Mouse (Mus musculus): ENCODE results near the gene Commd9. TPM values are rescaled to one million over a fixed set of nuclear protein-coding genes. Genes with fewer than 3 reads are reported as not detected.

Commd9 gene
- polyA plus RNA-seq, 1 experiment from 2014 or later = 64.6 TPM

- H3K27ac ChIP-seq = no peak overlapping the region
- no peaks in the 10 kb centered on the region for H3K9me3 ChIP-seq
- H3K4me3 ChIP-seq = no peak overlapping the region
- 47% methylated on average over 2 of the region's 2 CpGs for WGBS
- no peaks in the 10 kb centered on the region for H3K36me3 ChIP-seq
- no peak overlapping the region for H3K4me2 ChIP-seq
- ATAC-seq (ENCODE audit: borderline replicate concordance, extremely low read depth, low FRiP score, low TSS enrichment) = no peak
- no peaks in the 10 kb centered on the region for H3K27me3 ChIP-seq
- H3K4me1 ChIP-seq = 0 out of 2 replicates have a peak, but pooled peaks cover 7% of the 10 kb centered on the region
- H3K9ac ChIP-seq = no peak overlapping the region
Measured at GRCm38 (mm10) chr2:101920136-101920554, 34.1 kb downstream of the Commd9 start.

GRCm38 (mm10) chr2:101922302-101922701 lies 36.3 kb downstream of the Commd9 start:
- H3K27ac ChIP-seq = no peak overlapping the region
- H3K4me3 ChIP-seq = no peak overlapping the region
- H3K36me3 ChIP-seq = no peaks in the 10 kb centered on the region
- no peaks in the 10 kb centered on the region for H3K27me3 ChIP-seq
- no peak for ATAC-seq (ENCODE audit: borderline replicate concordance, extremely low read depth, low FRiP score, low TSS enrichment)
- 88% methylated on average over 4 of the region's 4 CpGs for WGBS
- 0 out of 2 replicates have a peak, but pooled peaks cover 7% of the 10 kb centered on the region for H3K4me1 ChIP-seq
- no peak overlapping the region for H3K9ac ChIP-seq
- no peak overlapping the region for H3K4me2 ChIP-seq
- no peaks in the 10 kb centered on the region for H3K9me3 ChIP-seq

DNA sequence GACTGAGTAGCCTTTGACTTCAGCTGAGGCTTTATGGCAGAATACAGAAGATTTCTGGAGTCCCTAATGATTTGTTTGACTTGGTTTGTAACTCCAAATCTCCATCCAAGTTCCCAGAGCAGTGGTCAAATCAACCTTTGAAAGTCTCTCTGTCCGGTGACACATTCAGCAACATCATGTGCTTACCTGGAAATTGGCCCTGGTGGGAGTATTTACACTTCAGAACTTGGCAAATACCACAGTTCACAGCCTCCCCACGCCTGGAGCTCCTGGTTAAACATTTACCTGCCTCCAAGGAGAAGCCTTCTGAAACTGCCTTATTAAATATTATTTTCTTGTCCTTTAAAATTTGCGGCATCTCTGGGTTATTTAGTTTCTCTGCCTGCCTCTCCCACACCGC lies 37.1 kb downstream of the Commd9 start:
- no peak for ATAC-seq (ENCODE audit: borderline replicate concordance, extremely low read depth, low FRiP score, low TSS enrichment)
- Histone ChIP-seq H3K27me3 (no peaks in the 10 kb centered on the region), H3K9ac (no peak overlapping the region), H3K36me3 (no peaks in the 10 kb centered on the region), H3K27ac (peak overlapping the region; percentile 0; the same call in 1 of the 2 replicates), H3K4me3 (no peak overlapping the region), H3K9me3 (no peaks in the 10 kb centered on the region), H3K4me1 (0 out of 2 replicates have a peak, but pooled peaks cover 7% of the 10 kb centered on the region), H3K4me2 (peak overlapping the region; percentile 3; the same call in 1 of the 2 replicates)
- WGBS = 59% methylated on average over 4 of the region's 4 CpGs

- Histone ChIP-seq H3K27ac (no peak overlapping the region), H3K4me3 (no peak overlapping the region), H3K9me3 (no peaks in the 10 kb centered on the region), H3K9ac (no peak overlapping the region), H3K27me3 (no peaks in the 10 kb centered on the region), H3K4me2 (no peak overlapping the region), H3K4me1 (0 out of 2 replicates have a peak, but pooled peaks cover 7% of the 10 kb centered on the region), H3K36me3 (no peaks in the 10 kb centered on the region)
- ATAC-seq (ENCODE audit: borderline replicate concordance, extremely low read depth, low FRiP score, low TSS enrichment) = no peak
- WGBS = 83% methylated on average over 3 of the region's 3 CpGs
Measured at GRCm38 (mm10) chr2:101925183-101925582, 39.1 kb downstream of the Commd9 start.

DNA sequence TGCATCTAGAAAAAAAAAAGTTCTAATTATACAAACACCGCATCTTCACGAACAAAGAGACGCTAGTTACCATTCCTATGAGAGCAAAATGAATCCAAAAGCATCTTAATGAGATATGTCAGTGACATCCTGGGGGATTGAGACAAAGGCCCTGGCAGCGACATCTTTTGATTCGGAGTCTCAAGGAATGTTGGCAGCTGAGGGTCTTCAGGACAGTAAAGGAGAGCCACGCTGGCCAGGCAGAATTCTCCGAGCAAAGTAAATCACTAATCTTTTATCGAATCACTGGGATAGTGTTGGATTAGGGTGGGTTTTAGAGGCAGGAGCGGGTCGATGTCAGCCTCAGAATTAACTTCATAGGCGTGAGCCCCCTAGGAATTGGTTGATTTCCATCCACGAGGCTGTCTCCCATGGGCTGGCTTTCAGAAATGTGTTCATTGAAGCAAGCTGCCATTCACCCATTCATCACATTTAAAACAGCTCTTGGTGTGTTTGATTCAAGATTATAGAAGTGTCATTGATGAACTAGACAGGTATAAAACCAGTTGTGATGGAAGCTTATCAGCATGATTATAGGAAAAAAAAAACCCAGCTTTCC lies 39.6 kb downstream of the Commd9 start:
- H3K27me3 ChIP-seq = no peaks in the 10 kb centered on the region
- WGBS = 82% methylated on average over 12 of the region's 12 CpGs

DNA sequence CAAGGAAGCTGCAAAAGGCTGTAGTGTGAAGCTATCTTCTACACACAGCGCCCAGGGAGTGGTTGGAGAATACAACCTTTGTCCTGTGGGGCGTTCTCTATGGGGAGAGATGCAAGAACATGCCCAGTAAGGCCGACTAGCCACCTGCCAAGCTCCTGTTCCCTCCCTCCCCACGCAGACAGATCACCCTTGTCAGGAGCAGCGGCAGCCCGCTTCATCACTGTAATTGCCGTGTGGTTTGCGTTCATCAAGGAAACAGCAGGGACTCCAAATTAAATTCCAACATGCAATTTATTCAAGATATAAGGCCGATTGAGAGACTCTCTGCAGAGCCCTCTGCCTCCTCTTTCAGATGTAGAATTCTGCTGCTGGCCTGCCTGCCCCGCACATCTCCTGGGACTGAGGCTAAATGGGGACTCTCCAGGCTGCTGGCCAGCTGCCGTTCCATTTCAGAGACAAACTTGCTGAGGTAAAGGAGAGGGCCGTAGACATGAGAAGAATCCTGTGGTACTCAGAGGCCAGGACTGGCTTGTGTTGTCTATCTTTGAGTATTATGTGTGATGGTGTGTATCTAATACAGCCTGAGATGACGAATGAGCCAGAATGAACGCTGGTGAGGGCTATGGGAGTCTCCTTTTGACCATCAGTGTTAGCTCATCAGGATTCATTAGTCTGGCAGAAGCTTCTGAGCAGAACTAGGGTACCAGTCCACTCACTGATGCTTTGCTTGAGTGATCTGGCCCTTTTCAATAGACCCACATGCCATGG lies 46.3 kb downstream of the Commd9 start:
- H3K36me3 ChIP-seq = no peaks in the 10 kb centered on the region
- no peak overlapping the region for H3K9ac ChIP-seq
- H3K27ac ChIP-seq = no peak overlapping the region
- no peaks in the 10 kb centered on the region for H3K27me3 ChIP-seq
- no peaks in the 10 kb centered on the region for H3K9me3 ChIP-seq
- no peaks in the 10 kb centered on the region; the same call in 1 of the 2 replicates for H3K4me1 ChIP-seq
- no peak overlapping the region for H3K4me2 ChIP-seq
- ATAC-seq (ENCODE audit: borderline replicate concordance, extremely low read depth, low FRiP score, low TSS enrichment) = no peak
- no peak overlapping the region for H3K4me3 ChIP-seq
- 84% methylated on average over 14 of the region's 14 CpGs for WGBS

More for the DNA sequence above, 39.6 kb downstream of the Commd9 start:
- no peaks in the 10 kb centered on the region for H3K9me3 ChIP-seq
- no peak overlapping the region for H3K4me3 ChIP-seq
- no peak overlapping the region for H3K9ac ChIP-seq
- H3K27ac ChIP-seq = no peak overlapping the region
- no peak overlapping the region for H3K4me2 ChIP-seq
- no peaks in the 10 kb centered on the region for H3K36me3 ChIP-seq
- 0 out of 2 replicates have a peak, but pooled peaks cover 7% of the 10 kb centered on the region for H3K4me1 ChIP-seq
- ATAC-seq (ENCODE audit: borderline replicate concordance, extremely low read depth, low FRiP score, low TSS enrichment) = no peak

DNA sequence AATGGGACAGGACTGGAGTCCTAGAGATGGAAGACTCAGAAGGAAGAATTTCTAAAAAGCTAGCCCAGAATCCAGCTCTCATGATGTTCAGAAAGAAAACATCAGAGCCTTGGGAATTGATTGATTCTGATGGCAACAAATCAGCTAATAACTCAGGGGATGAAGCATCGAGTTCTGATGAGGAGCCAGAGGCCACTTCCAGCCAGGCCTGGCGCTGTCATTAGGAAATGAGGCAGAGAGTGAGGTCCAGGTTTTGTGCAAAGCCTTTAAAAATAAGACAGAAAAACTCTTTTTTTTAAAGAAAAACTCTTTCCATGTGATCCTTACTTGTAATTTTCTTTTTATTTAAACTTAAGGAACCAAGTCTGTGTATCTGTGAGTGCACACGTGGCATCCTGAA lies 47.3 kb downstream of the Commd9 start:
- WGBS = 70% methylated on average over 3 of the region's 3 CpGs
- ATAC-seq (ENCODE audit: borderline replicate concordance, extremely low read depth, low FRiP score, low TSS enrichment) = no peak

GRCm38 (mm10) chr2:101935006-101935405 lies 49.0 kb downstream of the Commd9 start:
- H3K4me2 ChIP-seq = no peak overlapping the region
- ATAC-seq (ENCODE audit: borderline replicate concordance, extremely low read depth, low FRiP score, low TSS enrichment) = no peak
- H3K9me3 ChIP-seq = no peaks in the 10 kb centered on the region
- H3K27ac ChIP-seq = no peak overlapping the region
- no peak overlapping the region for H3K4me3 ChIP-seq
- H3K36me3 ChIP-seq = no peaks in the 10 kb centered on the region
- H3K9ac ChIP-seq = no peak overlapping the region
- H3K27me3 ChIP-seq = no peaks in the 10 kb centered on the region
- 56% methylated on average over 1 of the region's 1 CpGs for WGBS
- H3K4me1 ChIP-seq = no peaks in the 10 kb centered on the region; the same call in 1 of the 2 replicates

More for the DNA sequence above, 47.3 kb downstream of the Commd9 start:
- H3K36me3 ChIP-seq = no peaks in the 10 kb centered on the region
- no peak overlapping the region for H3K9ac ChIP-seq
- H3K9me3 ChIP-seq = no peaks in the 10 kb centered on the region
- no peak overlapping the region for H3K4me2 ChIP-seq
- H3K4me3 ChIP-seq = no peak overlapping the region
- H3K27me3 ChIP-seq = no peaks in the 10 kb centered on the region
- H3K4me1 ChIP-seq = no peaks in the 10 kb centered on the region; the same call in 1 of the 2 replicates
- no peak overlapping the region for H3K27ac ChIP-seq

GRCm38 (mm10) chr2:101950716-101951520 lies 64.9 kb downstream of the Commd9 start:
- WGBS = 51% methylated on average over 7 of the region's 7 CpGs
- no peak overlapping the region for H3K4me2 ChIP-seq
- no peak overlapping the region for H3K9ac ChIP-seq
- no peak for ATAC-seq (ENCODE audit: borderline replicate concordance, extremely low read depth, low FRiP score, low TSS enrichment)
- H3K36me3 ChIP-seq = peaks cover 26% of the 10 kb centered on the region; the same call in 1 of the 2 replicates
- H3K27ac ChIP-seq = no peak overlapping the region
- no peaks in the 10 kb centered on the region for H3K27me3 ChIP-seq
- H3K9me3 ChIP-seq = no peaks in the 10 kb centered on the region
- peaks cover 11% of the 10 kb centered on the region; the same call in 1 of the 2 replicates for H3K4me1 ChIP-seq
- H3K4me3 ChIP-seq = no peak overlapping the region

All from lung, embryonic 15.5 days (tissue).